Mouse (Mus musculus) intestine, postnatal 0 days (tissue): ENCODE measurements at regions not wholly inside any gene's neighbourhood (a gene's known extent, or its start where the extent isn't known, plus 50 kb on each side); places are given as distances from the start of the nearest gene placed in this dataset.
A peak's percentile ranks its signal among the peaks of the same experiment; 100 is the strongest.

Experiments used
- ATAC-seq: fragments of 200-750 bp; cut with Nextera tagmentation; 2 replicates; pipeline ENCODE4 v1.8.0; 2017; ENCODE audit warnings: mild to moderate bottlenecking, moderate TSS enrichment, moderate library complexity
- H3K27ac ChIP-seq: fragments of 300-500 bp; sonication (generic); 2 replicates; pipeline ENCODE4 v1.5.1; 2014; ENCODE audit warnings: mild to moderate bottlenecking, low read depth, low read length, moderate library complexity
- H3K27me3 ChIP-seq: fragments of 300-500 bp; sonication (generic); replicated peaks from 2 replicates; pipeline ENCODE4 v1.6.1; 2014; ENCODE audit warnings: low read length, mixed read lengths; ENCODE audit not compliant: control insufficient read depth, insufficient read depth
- H3K36me3 ChIP-seq: fragments of 300-500 bp; sonication (generic); 2 replicates; pipeline ENCODE4 v1.6.1; 2014; ENCODE audit warnings: mild to moderate bottlenecking, moderate library complexity; ENCODE audit not compliant: control insufficient read depth, insufficient read depth
- H3K4me1 ChIP-seq: fragments of 300-500 bp; sonication (generic); replicated peaks from 2 replicates; pipeline ENCODE4 v1.6.1; 2014; ENCODE audit warnings: antibody characterized with exemption, low read length, mixed read lengths; ENCODE audit not compliant: control insufficient read depth, insufficient read depth
- H3K4me2 ChIP-seq: fragments of 300-500 bp; sonication (generic); replicated peaks from 2 replicates; pipeline ENCODE4 v1.6.1; 2014; ENCODE audit warnings: low read depth, mild to moderate bottlenecking, moderate library complexity
- H3K4me3 ChIP-seq: fragments of 300-500 bp; sonication (generic); 2 replicates; pipeline ENCODE4 v1.5.1; 2014; ENCODE audit warnings: low read depth, low read length
- H3K9ac ChIP-seq: fragments of 300-500 bp; sonication (generic); 2 replicates; pipeline ENCODE4 v1.6.1; 2014; ENCODE audit warnings: mild to moderate bottlenecking, low read depth, low read length
- H3K9me3 ChIP-seq: fragments of 300-500 bp; sonication (generic); 2 replicates; pipeline ENCODE4 v1.6.1; 2016; ENCODE audit warnings: mixed run types; ENCODE audit not compliant: control insufficient read depth
- CTCF ChIP-seq: sonication (generic); IDR thresholded peaks from 2 replicates; pipeline ENCODE4 v1.5.1; 2016; ENCODE audit warnings: low read depth, mild to moderate bottlenecking, control low read depth, antibody characterized with exemption, moderate library complexity
- WGBS: fragments of 180-500 bp; shearing (Covaris S2); extraction: QIAGEN DNeasy Blood & Tissue Kit; methylation state at CpG from one replicate; pipeline ENCODE4 v1.1.7; 2014; 5-methylcytosine and 5-hydroxymethylcytosine counted together

- Histone ChIP-seq H3K4me2 (no peak overlapping the region), H3K27me3 (no peaks in the 10 kb centered on the region), H3K4me1 (no peaks in the 10 kb centered on the region), H3K27ac (no peak overlapping the region), H3K4me3 (no peak overlapping the region), H3K9me3 (no peaks in the 10 kb centered on the region), H3K9ac (no peak overlapping the region), H3K36me3 (no peaks in the 10 kb centered on the region)
- ATAC-seq: no peak
- TF ChIP-seq CTCF: no peak
- WGBS: 86% methylated on average over 1 of the region's 1 CpGs
Observed at GRCm38 (mm10) chr7:117018349-117018748, 362.4 kb upstream of the Xylt1 start.

GRCm38 (mm10) chr7:117021716-117022115, 359.1 kb upstream of the Xylt1 start:
- Histone ChIP-seq H3K9ac (no peak overlapping the region), H3K27me3 (no peaks in the 10 kb centered on the region), H3K4me3 (no peak overlapping the region), H3K27ac (no peak overlapping the region), H3K4me1 (no peaks in the 10 kb centered on the region), H3K36me3 (no peaks in the 10 kb centered on the region), H3K9me3 (no peaks in the 10 kb centered on the region), H3K4me2 (no peak overlapping the region)
- no peak for TF ChIP-seq CTCF
- ATAC-seq: no peak
- WGBS: 49% methylated on average over 4 of the region's 4 CpGs

GRCm38 (mm10) chr7:117044926-117045325, 335.9 kb upstream of the Xylt1 start:
- Histone ChIP-seq H3K9me3 (no peaks in the 10 kb centered on the region), H3K27me3 (no peaks in the 10 kb centered on the region), H3K9ac (no peak overlapping the region), H3K36me3 (no peaks in the 10 kb centered on the region), H3K4me1 (no peaks in the 10 kb centered on the region), H3K27ac (no peak overlapping the region), H3K4me2 (no peak overlapping the region), H3K4me3 (no peak overlapping the region)
- WGBS: 82% methylated on average over 9 of the region's 9 CpGs
- ATAC-seq: no peak
- TF ChIP-seq CTCF: no peak

- no peak overlapping the region for H3K4me2 ChIP-seq
- no peak overlapping the region for H3K4me3 ChIP-seq
- H3K27ac ChIP-seq: no peak overlapping the region
- no peaks in the 10 kb centered on the region for H3K36me3 ChIP-seq
- no peaks in the 10 kb centered on the region for H3K4me1 ChIP-seq
- no peak overlapping the region for H3K9ac ChIP-seq
- ATAC-seq: no peak
- H3K9me3 ChIP-seq: no peaks in the 10 kb centered on the region
- no peak for TF ChIP-seq CTCF
- no peaks in the 10 kb centered on the region for H3K27me3 ChIP-seq
Observed at GRCm38 (mm10) chr7:117049249-117049648, 331.5 kb upstream of the Xylt1 start.

GRCm38 (mm10) chr7:117065771-117066170, 315.0 kb upstream of the Xylt1 start:
- WGBS: 61% methylated on average over 2 of the region's 2 CpGs
- TF ChIP-seq CTCF: no peak
- no peak overlapping the region for H3K4me2 ChIP-seq

GRCm38 (mm10) chr7:117090911-117091550, 289.7 kb upstream of the Xylt1 start:
- peak; percentile 91 for ATAC-seq
- Histone ChIP-seq H3K4me2 (no peak overlapping the region), H3K27ac (no peak overlapping the region), H3K4me3 (no peak overlapping the region), H3K27me3 (no peaks in the 10 kb centered on the region), H3K4me1 (0 out of 2 replicates have a peak, but pooled peaks cover 3% of the 10 kb centered on the region), H3K36me3 (no peaks in the 10 kb centered on the region), H3K9ac (no peak overlapping the region), H3K9me3 (no peaks in the 10 kb centered on the region)
- no peak for TF ChIP-seq CTCF
- WGBS: 19% methylated on average over 6 of the region's 6 CpGs

More at GRCm38 (mm10) chr7:117065771-117066170, 315.0 kb upstream of the Xylt1 start:
- no peak for ATAC-seq
- H3K27ac ChIP-seq: no peak overlapping the region
- no peaks in the 10 kb centered on the region for H3K9me3 ChIP-seq
- no peak overlapping the region for H3K4me3 ChIP-seq
- no peaks in the 10 kb centered on the region for H3K27me3 ChIP-seq
- no peak overlapping the region for H3K9ac ChIP-seq
- H3K4me1 ChIP-seq: no peaks in the 10 kb centered on the region
- H3K36me3 ChIP-seq: no peaks in the 10 kb centered on the region
